Mouse (Mus musculus) embryo, embryonic 10.5 days (tissue): ENCODE data around the gene Gm9774.
A peak's percentile ranks its signal among the peaks of the same experiment; 100 is the strongest.

Experiments
- DNase-seq: peaks from one replicate; pipeline ENCODE4 v3.0.0-alpha.2; 2015; ENCODE audit warnings: low spot score

The Gm9774 gene

GRCm38 (mm10) chr3:92429323-92429722 is at the start of gene Gm9774:
Gm9774 (minus strand) TSS chr3:92429423.
- no peak for DNase-seq

GRCm38 (mm10) chr3:92470111-92470510 is 40.9 kb upstream of the Gm9774 start:
- no peak for DNase-seq

- DNase-seq, result no peak
Measured at GRCm38 (mm10) chr3:92467424-92467823, 38.2 kb upstream of the Gm9774 start.

GRCm38 (mm10) chr3:92466576-92466975 is 37.4 kb upstream of the Gm9774 start:
- no peak for DNase-seq

- no peak for DNase-seq
Measured at GRCm38 (mm10) chr3:92458620-92459019, 29.4 kb upstream of the Gm9774 start, which contains the start of gene Sprr3. Sprr3 (minus strand) TSS chr3:92458720.

GRCm38 (mm10) chr3:92455151-92455550 is 25.9 kb upstream of the Gm9774 start:
- DNase-seq, result no peak

GRCm38 (mm10) chr3:92440177-92440576 is 11.0 kb upstream of the Gm9774 start:
- no peak for DNase-seq

GRCm38 (mm10) chr3:92438689-92439088 is 9.5 kb upstream of the Gm9774 start, which contains the start of gene Sprr1b:
Sprr1b (minus strand) TSS chr3:92438789.
- DNase-seq, result no peak

- no peak for DNase-seq
Measured at GRCm38 (mm10) chr3:92432282-92432681, 3.1 kb upstream of the Gm9774 start, which contains the start of gene Sprr2k. Sprr2k (plus strand) TSS chr3:92432582.

- no peak for DNase-seq
Measured at GRCm38 (mm10) chr3:92417782-92418181, 11.4 kb downstream of the Gm9774 start, which contains the start of gene Sprr2j-ps. Sprr2j-ps (plus strand) TSS chr3:92418082.

GRCm38 (mm10) chr3:92407691-92408090 is 21.5 kb downstream of the Gm9774 start, which contains the start of gene Sprr2i:
Sprr2i (plus strand) TSS chr3:92407991.
- no peak for DNase-seq

- DNase-seq, result peak; percentile 7
Measured at GRCm38 (mm10) chr3:92394301-92394700, 34.9 kb downstream of the Gm9774 start.

GRCm38 (mm10) chr3:92385385-92385784 is 43.8 kb downstream of the Gm9774 start, which contains the start of gene Sprr2h:
Sprr2h (plus strand) TSS chr3:92385685.
- DNase-seq, result no peak
